Mouse (Mus musculus) layer of hippocampus, adult 2 months (tissue): ENCODE measurements at regions not wholly inside any gene's neighbourhood (a gene's known extent, or its start where the extent isn't known, plus 50 kb on each side); places are given as distances from the start of the nearest gene placed in this dataset.

ENCODE experiments used
- DNase-seq, 2 experiments: peaks; one replicate each; pipeline ENCODE4 v3.0.0; 2022; ENCODE audit warnings: low spot score in 2 of 2
- H3K27ac ChIP-seq: fragments of 200-600 bp; 2 replicates; pipeline ENCODE4 v1.8.1; 2022
- H3K4me3 ChIP-seq: fragments of 200-600 bp; 2 replicates; pipeline ENCODE4 v1.8.1; 2022; ENCODE audit warnings: mild to moderate bottlenecking
- CTCF ChIP-seq: fragments of 200-600 bp; conservative IDR thresholded peaks from 2 replicates; pipeline ENCODE4 v1.8.1; 2022; ENCODE audit warnings: antibody characterized with exemption, mild to moderate bottlenecking, moderate library complexity

DNA sequence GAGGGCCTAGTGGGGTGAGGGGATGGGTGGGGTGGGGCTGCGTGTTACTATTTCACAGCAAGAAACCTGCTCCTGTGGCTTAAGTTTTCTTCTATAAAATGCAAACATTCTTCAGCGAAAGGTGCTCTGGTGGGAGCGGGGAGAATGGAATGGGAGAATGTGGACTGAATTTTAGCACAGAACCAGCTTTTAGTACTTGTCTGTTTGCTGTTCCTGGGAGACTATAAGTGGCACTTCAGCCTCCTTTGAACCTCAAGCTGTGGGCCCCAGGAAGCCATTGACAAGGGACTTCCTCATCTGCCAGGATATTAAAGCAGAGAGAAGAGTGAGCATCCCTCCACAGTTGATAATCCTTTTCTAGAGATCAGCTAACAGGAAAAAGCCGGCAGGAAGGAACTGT is 580.2 kb downstream of the Zfp706 start:
- Histone ChIP-seq H3K4me3 (no peak overlapping the region), H3K27ac (peak overlapping the region; percentile 28; the same call in 1 of the 2 replicates)
- DNase-seq: no peak
- TF ChIP-seq CTCF: no peak

GRCm38 (mm10) chr15:36425902-36426301 is 581.7 kb downstream of the Zfp706 start:
- TF ChIP-seq CTCF: no peak
- H3K27ac ChIP-seq: peak overlapping the region; percentile 83
- H3K4me3 ChIP-seq: no peak overlapping the region
- DNase-seq: peak; percentile 63 to 72

GRCm38 (mm10) chr15:36424047-36424446 is 583.5 kb downstream of the Zfp706 start:
- Histone ChIP-seq H3K27ac (peak overlapping the region; percentile 83; the same call in 1 of the 2 replicates), H3K4me3 (no peak overlapping the region)
- no peak for DNase-seq
- no peak for TF ChIP-seq CTCF

GRCm38 (mm10) chr15:36422781-36423180 is 584.8 kb downstream of the Zfp706 start:
- TF ChIP-seq CTCF: no peak
- Histone ChIP-seq H3K27ac (peak overlapping the region; percentile 29; the same call in 1 of the 2 replicates), H3K4me3 (no peak overlapping the region)
- no peak for DNase-seq

- peak overlapping the region; percentile 92; the same call in 1 of the 2 replicates for H3K27ac ChIP-seq
- TF ChIP-seq CTCF: no peak
- no peak for DNase-seq
- no peak overlapping the region for H3K4me3 ChIP-seq
These were observed 587.6 kb downstream of the Zfp706 start for GRCm38 (mm10) chr15:36419943-36420480.

GRCm38 (mm10) chr15:36417426-36417825 is 590.1 kb downstream of the Zfp706 start:
- peak; percentile 71 to 85 for DNase-seq
- no peak for TF ChIP-seq CTCF
- Histone ChIP-seq H3K4me3 (no peak overlapping the region), H3K27ac (peak overlapping the region; percentile 92)

DNA sequence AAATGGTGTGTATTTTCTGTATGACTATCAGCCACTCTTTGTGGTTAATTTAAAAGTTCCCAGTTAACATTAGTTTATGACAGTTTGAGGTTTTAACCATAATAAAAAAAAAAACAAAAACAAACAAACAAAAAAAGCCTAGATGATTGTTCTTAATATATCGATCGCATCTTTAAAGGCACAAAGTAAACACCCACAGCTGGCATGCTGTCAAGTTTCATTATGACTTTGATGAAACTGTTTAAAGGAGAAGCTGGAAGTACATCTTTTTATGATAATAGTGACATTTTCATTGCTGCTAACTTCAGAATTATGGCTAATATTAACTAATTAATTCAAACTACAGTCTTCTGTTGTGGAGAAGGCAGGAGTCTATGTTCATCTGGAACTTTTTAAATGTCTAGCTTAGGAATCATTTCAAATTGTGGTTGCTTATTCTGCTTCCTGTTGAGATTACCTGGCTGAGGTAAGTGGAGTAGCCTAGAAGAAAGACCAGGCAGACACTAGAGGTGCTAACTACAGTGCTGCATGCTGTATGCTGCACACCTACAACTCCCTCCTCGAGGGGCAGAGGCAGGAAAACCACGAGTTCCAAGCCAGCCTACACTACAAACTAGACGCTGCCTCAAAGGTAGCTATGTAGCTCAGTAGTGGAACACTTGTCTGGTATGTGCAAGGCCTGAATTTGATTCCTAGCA is 591.9 kb downstream of the Zfp706 start:
- DNase-seq: no peak
- Histone ChIP-seq H3K27ac (peak overlapping the region; percentile 92), H3K4me3 (no peak overlapping the region)
- no peak for TF ChIP-seq CTCF

GRCm38 (mm10) chr15:36412016-36412415 is 595.6 kb downstream of the Zfp706 start:
- Histone ChIP-seq H3K4me3 (no peak overlapping the region), H3K27ac (no peak overlapping the region)
- DNase-seq: no peak
- no peak for TF ChIP-seq CTCF

GRCm38 (mm10) chr15:36405446-36405845 is 602.1 kb downstream of the Zfp706 start:
- Histone ChIP-seq H3K27ac (no peak overlapping the region), H3K4me3 (no peak overlapping the region)
- TF ChIP-seq CTCF: no peak
- no peak for DNase-seq

- TF ChIP-seq CTCF: no peak
- Histone ChIP-seq H3K4me3 (no peak overlapping the region), H3K27ac (no peak overlapping the region)
- no peak for DNase-seq
These were observed 604.0 kb downstream of the Zfp706 start for GRCm38 (mm10) chr15:36403336-36404119.

GRCm38 (mm10) chr15:36402051-36402450 is 605.5 kb downstream of the Zfp706 start:
- Histone ChIP-seq H3K4me3 (no peak overlapping the region), H3K27ac (no peak overlapping the region)
- no peak for TF ChIP-seq CTCF
- DNase-seq: no peak

GRCm38 (mm10) chr15:36400311-36400840 is 607.2 kb downstream of the Zfp706 start:
- Histone ChIP-seq H3K4me3 (no peak overlapping the region), H3K27ac (no peak overlapping the region)
- no peak for TF ChIP-seq CTCF
- no peak for DNase-seq

DNA sequence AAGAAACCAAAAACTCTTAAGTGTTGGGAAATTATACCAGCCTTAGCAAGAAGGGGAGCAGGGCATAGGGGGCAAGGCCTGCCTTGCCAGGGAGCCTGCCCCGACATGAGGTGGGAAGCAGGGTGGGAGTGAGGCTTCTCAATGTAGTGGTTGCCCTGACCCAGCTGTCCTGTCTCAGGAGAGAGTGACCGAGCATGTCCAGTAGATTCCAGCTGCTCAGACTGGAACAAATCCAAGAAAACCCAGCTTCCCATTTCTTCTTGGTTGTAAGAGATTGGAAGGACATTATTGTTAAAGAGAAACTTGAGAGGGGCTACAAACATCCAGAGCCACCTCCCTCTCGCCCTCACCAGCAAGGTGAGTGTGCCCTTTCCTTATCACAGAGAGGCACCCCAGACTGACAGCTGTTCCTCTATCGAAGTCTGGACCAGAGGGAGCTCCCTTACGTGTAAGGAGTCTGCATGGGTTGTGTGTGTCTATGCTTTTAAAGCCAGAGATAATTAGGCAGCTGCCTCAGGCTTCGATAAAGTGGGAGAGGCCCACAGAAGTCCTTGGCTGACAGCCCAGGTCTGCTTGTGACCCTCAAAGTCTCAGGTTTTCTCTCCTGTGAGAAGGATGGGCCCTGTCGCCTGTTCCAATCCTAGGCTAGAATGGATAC is 608.1 kb downstream of the Zfp706 start:
- Histone ChIP-seq H3K27ac (peak overlapping the region; percentile 10; the same call in 1 of the 2 replicates), H3K4me3 (no peak overlapping the region)
- TF ChIP-seq CTCF: no peak
- no peak for DNase-seq
